Mouse (Mus musculus): ENCODE results near the gene Lfng.

Gene Lfng

DNA sequence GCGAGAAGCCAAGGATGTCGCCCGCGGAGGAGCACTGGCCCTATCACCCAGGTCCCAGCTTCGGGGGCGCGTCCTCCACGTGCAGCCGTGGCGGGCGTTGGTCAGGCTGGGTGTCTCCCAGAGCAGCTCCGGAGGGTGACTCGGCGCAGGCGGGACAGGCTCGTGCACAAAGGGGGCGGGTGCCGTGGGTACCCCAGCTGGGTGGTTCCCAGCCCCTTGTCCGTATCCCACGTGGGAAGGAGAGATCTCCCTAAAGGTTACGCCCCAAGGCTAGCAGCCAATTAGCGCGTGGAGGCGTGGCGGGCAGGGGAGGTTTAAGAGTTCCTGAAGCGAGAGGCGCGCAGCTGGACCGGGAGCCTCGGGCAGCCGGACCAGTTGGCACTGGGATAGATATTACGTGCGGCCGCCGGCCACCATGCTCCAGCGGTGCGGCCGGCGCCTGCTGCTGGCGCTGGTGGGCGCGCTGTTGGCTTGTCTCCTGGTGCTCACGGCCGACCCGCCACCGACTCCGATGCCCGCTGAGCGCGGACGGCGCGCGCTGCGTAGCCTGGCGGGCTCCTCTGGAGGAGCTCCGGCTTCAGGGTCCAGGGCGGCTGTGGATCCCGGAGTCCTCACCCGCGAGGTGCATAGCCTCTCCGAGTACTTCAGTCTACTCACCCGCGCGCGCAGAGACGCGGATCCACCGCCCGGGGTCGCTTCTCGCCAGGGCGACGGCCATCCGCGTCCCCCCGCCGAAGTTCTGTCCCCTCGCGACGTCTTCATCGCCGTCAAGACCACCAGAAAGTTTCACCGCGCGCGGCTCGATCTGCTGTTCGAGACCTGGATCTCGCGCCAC lies at the start of gene Lfng:
Lfng (plus strand) TSS at position 320 of the 835 bp plus-strand sequence.
- peak; percentile 94 to 95 for DNase-seq

DNA sequence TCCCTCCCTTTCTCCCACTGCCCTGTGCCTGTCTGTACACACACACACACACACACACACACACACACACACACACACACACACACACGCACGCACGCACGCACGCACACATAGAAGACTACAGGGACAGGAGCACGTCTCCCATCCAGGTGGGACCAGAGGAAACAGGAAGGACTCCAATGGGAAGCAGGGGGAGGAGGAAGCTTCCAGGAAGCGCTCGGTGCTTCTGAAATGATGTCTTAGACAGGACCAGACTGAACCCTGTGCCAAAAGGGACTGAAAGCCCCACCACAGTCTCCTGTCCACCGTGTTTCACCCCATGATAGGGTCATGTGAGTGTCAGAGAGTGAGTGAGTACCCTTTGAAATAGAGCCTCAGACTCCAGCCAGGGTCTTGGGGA lies 44.5 kb upstream of the Lfng start:
- no peak for DNase-seq

- no peak for DNase-seq
Observed at GRCm38 (mm10) chr5:140564896-140565295, 42.2 kb upstream of the Lfng start, which contains the start of gene Grifin. Grifin (minus strand) TSS chr5:140565071.

GRCm38 (mm10) chr5:140565451-140565850 lies 41.7 kb upstream of the Lfng start:
- DNase-seq: peak in 1 of 2 experiments; percentile 32

- peak in 1 of 2 experiments; percentile 71 for DNase-seq
Observed at GRCm38 (mm10) chr5:140565856-140566255, 41.3 kb upstream of the Lfng start.

- no peak for DNase-seq
Observed at GRCm38 (mm10) chr5:140566271-140566670, 40.8 kb upstream of the Lfng start.

DNA sequence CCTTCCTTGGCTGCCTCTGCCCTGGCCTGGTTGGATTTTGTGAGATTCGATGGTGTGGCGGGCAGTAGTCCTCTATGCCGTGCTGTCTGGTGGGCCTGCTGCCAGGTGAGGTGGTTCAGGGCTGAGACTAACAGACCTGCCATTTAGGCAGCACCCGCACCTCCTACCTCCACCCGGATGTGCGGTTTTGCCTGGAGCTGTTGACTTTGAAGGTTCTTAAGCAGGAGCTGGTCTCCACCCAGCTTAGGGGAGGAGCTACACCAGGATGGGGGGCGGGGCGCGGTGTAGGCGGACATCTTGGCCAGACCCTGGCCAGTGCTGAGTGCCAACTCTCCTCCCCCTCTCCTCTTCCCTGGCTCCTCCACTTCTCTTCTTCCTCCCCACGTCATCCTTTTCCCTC lies 39.8 kb upstream of the Lfng start:
- DNase-seq: peak; percentile 58 to 84

DNA sequence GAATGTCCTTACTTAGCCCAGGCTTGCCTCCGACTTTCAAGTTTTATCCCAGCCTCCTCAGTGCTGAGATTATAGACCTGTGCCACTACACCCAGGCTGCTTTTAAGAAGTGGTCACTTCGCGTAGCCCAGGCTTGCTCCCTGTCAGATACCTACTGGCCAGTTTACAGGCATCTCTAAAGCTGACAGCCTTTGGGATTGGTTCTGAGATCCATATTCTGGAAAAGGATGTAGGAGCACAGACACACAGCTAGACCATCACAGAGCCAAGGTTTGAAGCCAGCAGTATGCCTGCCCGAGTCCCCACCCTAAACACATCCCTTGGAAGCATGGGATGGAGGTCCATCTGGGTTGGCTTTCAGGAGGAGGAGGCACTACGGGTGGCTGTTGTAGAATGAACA lies 39.4 kb upstream of the Lfng start:
- no peak for DNase-seq

GRCm38 (mm10) chr5:140568321-140568970 lies 38.7 kb upstream of the Lfng start:
- peak; percentile 48 to 81 for DNase-seq

DNA sequence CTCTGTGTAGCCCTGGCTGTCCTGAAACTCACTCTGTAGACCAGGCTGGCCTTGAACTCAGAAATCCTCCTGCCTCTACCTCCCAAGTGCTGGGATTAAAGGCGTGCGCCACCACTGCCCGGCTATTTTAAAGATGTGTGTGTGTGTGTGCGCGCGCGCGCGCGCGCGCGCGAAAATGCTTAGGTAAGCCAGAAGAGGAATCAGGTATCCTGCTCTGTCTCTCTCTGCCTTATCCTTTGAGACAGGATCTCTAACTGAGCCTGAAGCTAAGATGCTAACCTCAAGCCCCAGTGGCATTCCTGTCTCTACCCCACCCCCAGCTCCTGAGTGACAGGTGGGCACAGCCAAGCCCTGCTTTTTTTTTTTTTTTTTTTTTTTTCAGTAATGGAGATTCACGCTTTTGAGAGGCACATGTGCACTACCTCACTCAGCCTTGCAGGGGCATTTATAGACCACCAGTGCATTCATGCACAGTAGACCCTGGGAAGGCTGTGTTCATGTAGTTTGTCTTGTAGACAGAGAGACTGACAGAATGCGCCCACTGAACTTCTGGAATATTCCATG lies 38.0 kb upstream of the Lfng start:
- DNase-seq: no peak

DNA sequence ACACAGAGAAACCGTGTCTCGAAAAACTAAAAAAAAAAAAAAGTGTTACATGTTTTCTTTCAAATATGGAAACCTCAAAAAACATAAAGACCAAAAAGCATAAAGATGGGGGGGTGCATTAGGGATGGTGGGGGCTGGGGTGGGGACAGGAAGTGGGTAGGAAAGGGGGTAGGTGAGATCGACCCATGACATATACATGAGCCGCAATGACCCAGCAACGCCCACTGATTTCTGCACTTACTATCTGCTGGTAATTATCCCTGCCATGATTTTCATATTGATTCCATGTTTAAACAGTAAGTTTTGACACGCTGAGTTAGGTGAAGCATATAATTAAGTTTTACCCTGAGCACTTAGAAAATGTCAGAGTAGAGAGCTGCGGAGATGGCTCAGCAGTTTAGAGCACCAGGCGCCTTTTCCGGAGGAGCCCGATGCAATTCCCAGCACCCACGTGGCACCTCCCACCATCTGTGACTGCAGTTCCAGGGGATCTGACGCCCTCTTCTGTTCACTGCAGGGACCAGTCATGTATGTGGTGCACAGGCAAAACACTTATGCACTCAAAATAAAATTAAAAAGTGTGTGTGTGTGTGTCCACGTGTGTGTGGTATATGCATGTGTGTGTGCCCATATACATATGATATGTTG lies 36.8 kb upstream of the Lfng start:
- no peak for DNase-seq

GRCm38 (mm10) chr5:140571201-140571600 lies 35.9 kb upstream of the Lfng start:
- DNase-seq: no peak

GRCm38 (mm10) chr5:140571673-140572072 lies 35.4 kb upstream of the Lfng start:
- peak; percentile 61 to 67 for DNase-seq

- DNase-seq: peak; percentile 51 to 62
Observed at GRCm38 (mm10) chr5:140572611-140573010, 34.5 kb upstream of the Lfng start.

DNA sequence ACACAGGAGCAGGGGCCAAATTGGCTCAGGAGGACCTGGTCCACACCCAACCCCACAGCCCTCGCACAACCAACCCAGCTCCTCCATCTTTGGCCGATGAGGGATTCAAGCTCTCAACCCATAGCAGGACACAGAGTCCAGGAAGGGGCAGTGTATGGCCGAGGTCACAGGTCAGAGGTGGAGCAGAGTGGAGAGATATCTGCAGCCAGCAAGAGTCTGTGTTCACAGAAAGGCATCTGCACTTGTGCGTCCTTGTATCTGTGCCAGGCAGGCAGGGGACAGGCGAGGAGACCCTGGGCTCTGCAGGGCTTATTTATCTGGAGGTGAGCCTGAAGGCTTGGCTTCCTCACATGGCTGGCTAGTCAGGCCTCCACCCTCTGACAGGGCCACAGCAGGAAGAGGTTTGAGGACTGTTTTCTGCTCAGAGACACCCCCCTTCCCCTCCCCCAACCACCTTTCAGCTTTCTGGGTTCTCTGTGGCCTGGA lies 31.7 kb upstream of the Lfng start:
- peak; percentile 65 to 74 for DNase-seq

DNA sequence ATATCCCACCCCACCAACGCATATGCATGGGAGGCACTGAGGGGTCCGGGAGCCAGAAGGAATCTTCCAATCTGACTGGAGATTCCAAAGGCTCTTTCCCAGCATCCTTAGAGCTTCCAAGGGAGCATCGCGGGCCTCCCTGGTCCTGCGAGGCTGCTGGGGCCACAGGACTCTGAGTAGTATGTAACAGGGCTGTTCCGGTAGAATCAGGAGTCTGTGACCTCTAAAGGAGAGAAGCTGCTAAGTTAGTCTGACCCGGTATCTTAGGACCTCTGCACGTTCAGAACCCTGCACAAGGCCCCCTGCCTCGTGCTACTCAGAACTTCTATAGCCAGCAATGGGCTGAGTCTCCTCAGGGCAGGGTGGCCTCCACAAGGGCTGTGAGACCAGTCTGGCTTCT lies 27.9 kb upstream of the Lfng start:
- no peak for DNase-seq

GRCm38 (mm10) chr5:140579771-140580170 lies 27.3 kb upstream of the Lfng start:
- no peak for DNase-seq

DNA sequence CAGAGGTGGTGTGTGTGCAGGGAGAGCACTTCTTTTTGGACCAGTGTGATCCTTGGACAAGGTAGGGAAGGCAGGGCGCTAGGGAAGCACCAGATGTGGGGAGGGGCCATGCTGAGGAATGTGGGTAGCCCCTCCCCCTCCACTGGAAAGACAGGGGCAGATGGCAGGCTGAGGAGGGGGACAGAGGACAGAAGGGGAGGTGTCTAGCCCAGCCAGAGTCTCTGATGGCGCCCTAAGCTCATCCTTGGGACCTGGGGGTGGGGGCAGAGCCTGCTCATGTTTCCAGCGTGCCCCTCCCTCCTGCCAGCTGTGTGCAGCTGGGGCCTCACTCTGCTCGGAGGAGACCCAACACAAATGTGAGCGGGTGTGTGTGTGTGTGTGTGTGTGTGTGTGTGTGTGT lies 25.6 kb upstream of the Lfng start:
- no peak for DNase-seq

- no peak for DNase-seq
Observed at GRCm38 (mm10) chr5:140582995-140583731, 24.0 kb upstream of the Lfng start.

GRCm38 (mm10) chr5:140583732-140584368 lies 23.3 kb upstream of the Lfng start:
- no peak for DNase-seq

DNA sequence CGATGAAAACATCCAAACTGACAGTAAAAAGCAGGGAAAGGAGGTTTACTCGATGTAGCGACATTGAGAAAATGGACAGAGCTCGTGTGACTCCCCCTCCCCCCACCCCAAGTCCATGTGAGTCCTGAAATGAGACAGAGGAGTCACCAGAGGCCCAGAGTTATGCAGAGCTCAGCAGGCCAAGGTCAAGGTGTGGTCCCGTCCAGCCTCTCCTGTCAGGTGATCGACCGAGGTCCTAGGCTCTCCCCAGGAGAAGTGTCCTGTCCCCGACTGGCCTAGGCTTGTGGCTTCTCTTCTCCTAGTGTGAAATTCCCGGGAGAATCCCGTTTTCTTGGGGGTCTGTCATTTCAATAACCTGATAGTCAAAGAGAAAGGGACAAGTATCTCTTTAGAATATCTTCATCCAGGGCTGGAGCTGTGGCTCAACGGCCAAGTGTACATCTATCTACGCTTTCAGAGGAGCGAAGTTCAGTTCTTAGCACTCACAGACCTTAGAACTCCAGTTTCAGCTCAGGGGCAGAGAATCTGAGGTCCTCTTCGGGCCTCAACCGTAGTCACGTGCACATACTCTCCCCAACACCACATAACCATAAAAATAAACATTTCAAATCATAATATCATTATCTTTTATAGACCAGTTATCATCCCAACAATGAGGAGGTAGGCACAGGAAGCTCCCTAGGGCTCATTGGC lies 17.9 kb upstream of the Lfng start:
- no peak for DNase-seq
